Comparison of ENCODE assay signal across 7 mouse cellular contexts in genomic region chr2:78868951-78869720, GRCm38 (mm10). TPM values are rescaled to one million over a fixed set of nuclear protein-coding genes. Genes with fewer than 3 reads are reported as not detected.
DNase-seq lines count a peak whose midpoint lies in the region; ATAC-seq and TF ChIP-seq lines count a peak whose summit lies in the region.

No protein-coding gene starts in this region.

- WGBS in intestine, postnatal 0 days = under 1% methylated on average over 49 of the region's 114 CpGs
- under 1% methylated on average over 50 of the region's 114 CpGs for WGBS in limb, embryonic 11.5 days
- WGBS in midbrain, embryonic 13.5 days = 0% methylated on average over 49 of the region's 114 CpGs

- H3K27me3 ChIP-seq in intestine, postnatal 0 days (replicated peaks; ENCODE audit: control insufficient read depth, insufficient read depth, low read length) = no peaks in the 10 kb centered on the region
- H3K27me3 ChIP-seq in limb, embryonic 11.5 days (ENCODE audit: control insufficient read depth, insufficient read depth, low read length) = no peaks in the 10 kb centered on the region
- no peaks in the 10 kb centered on the region for H3K27me3 ChIP-seq in midbrain, embryonic 13.5 days

- peak; percentile 88 for DNase-seq in adrenal gland, postnatal 10 days
- DNase-seq in embryo, embryonic 11.5 days (ENCODE audit: low read depth, low spot score) = peak; percentile 79
- DNase-seq in gastrocnemius, postnatal 4 days (ENCODE audit: low spot score in 2 of 2) = peak; percentile 80 to 86
- DNase-seq in limb, embryonic 11.5 days (ENCODE audit: low spot score) = peak; percentile 89
- DNase-seq in spleen, adult 18-20 months = peak; percentile 59 to 76

- H3K9ac ChIP-seq in intestine, postnatal 0 days (ENCODE audit: low read depth, low read length) = peak overlapping the region; percentile 95
- peak overlapping the region; percentile 98 for H3K9ac ChIP-seq in limb, embryonic 11.5 days (ENCODE audit: low read length)
- H3K9ac ChIP-seq in midbrain, embryonic 13.5 days (replicated peaks) = peak overlapping the region; percentile 98

- peak overlapping the region; percentile 79 for H3K4me2 ChIP-seq in intestine, postnatal 0 days (replicated peaks; ENCODE audit: low read depth)
- H3K4me2 ChIP-seq in limb, embryonic 11.5 days (ENCODE audit: low read depth, severe bottlenecking) = peak overlapping the region; percentile 60
- H3K4me2 ChIP-seq in midbrain, embryonic 13.5 days (replicated peaks) = peak overlapping the region; percentile 84

- no peaks in the 10 kb centered on the region for H3K36me3 ChIP-seq in intestine, postnatal 0 days (ENCODE audit: control insufficient read depth, insufficient read depth)
- peaks cover 4% of the 10 kb centered on the region; the same call in 1 of the 2 replicates for H3K36me3 ChIP-seq in limb, embryonic 11.5 days (ENCODE audit: control insufficient read depth, insufficient read depth, low read length)
- H3K36me3 ChIP-seq in midbrain, embryonic 13.5 days = no peaks in the 10 kb centered on the region

- H3K4me1 ChIP-seq in intestine, postnatal 0 days (replicated peaks; ENCODE audit: control insufficient read depth, insufficient read depth, low read length) = peaks cover 3% of the 10 kb centered on the region; the same call in 1 of the 2 replicates
- peaks cover 6% of the 10 kb centered on the region for H3K4me1 ChIP-seq in limb, embryonic 11.5 days (ENCODE audit: control insufficient read depth, insufficient read depth, low read length)
- H3K4me1 ChIP-seq in midbrain, embryonic 13.5 days (replicated peaks) = peaks cover 27% of the 10 kb centered on the region

- ATAC-seq in intestine, postnatal 0 days = peak; percentile 87
- ATAC-seq in limb, embryonic 11.5 days (ENCODE audit: insufficient number of reproducible peaks, low FRiP score, low TSS enrichment, low read depth) = peak; percentile 92
- ATAC-seq in midbrain, embryonic 13.5 days = peak; percentile 98

- no peaks in the 10 kb centered on the region for H3K9me3 ChIP-seq in intestine, postnatal 0 days (ENCODE audit: control insufficient read depth)
- H3K9me3 ChIP-seq in limb, embryonic 11.5 days (ENCODE audit: control insufficient read depth, low read length) = no peaks in the 10 kb centered on the region
- no peaks in the 10 kb centered on the region for H3K9me3 ChIP-seq in midbrain, embryonic 13.5 days

- peak overlapping the region; percentile 93 for H3K4me3 ChIP-seq in intestine, postnatal 0 days (ENCODE audit: low read depth, low read length)
- H3K4me3 ChIP-seq in limb, embryonic 11.5 days (ENCODE audit: low read depth, low read length) = peak overlapping the region; percentile 58
- peak overlapping the region; percentile 80 for H3K4me3 ChIP-seq in midbrain, embryonic 13.5 days (replicated peaks)

- peak overlapping the region; percentile 97 for H3K27ac ChIP-seq in intestine, postnatal 0 days (ENCODE audit: low read depth, low read length)
- peak overlapping the region; percentile 99 for H3K27ac ChIP-seq in limb, embryonic 11.5 days (replicated peaks; ENCODE audit: low read depth, low read length)
- peak overlapping the region; percentile 99 for H3K27ac ChIP-seq in midbrain, embryonic 13.5 days

- TF ChIP-seq CTCF in intestine, postnatal 0 days (IDR thresholded peaks at IDR 0.05; ENCODE audit: low read depth) = peak; percentile 79

RNA-seq across cellular contexts. Expression of gene Ube2e3, which starts 1.2 kb away (rescaled TPM):
- total RNA-seq in adrenal gland, postnatal 10 days (2021) = 10 to 100 TPM; 50.5 to 57.5 TPM
- 10 to 100 TPM; 42.6 to 48.8 TPM for total RNA-seq in gastrocnemius, postnatal 4 days (2021)
- 60.4 and 63.6 TPM in 2 replicates for polyA plus RNA-seq in intestine, postnatal 0 days (2015; fragmentation: Nextera tagmentation; extraction: Ambion mirVana)
- 263 and 271 TPM in 2 replicates for polyA plus RNA-seq in limb, embryonic 11.5 days (2014; fragmentation: Nextera tagmentation; extraction: Ambion mirVana)
- 299 and 325 TPM in 2 replicates for polyA plus RNA-seq in midbrain, embryonic 13.5 days (2015; fragmentation: Nextera tagmentation; extraction: Ambion mirVana)

Comparison
In these comparisons a context has a peak if more than half of its experiments do, and no peak if none do; other contexts are left out.
1. Peak in every context shown above with its lines: DNase-seq, ATAC-seq, H3K4me3 ChIP-seq and H3K27ac ChIP-seq.